Mouse (Mus musculus): Measurements from ENCODE around the gene Trim69.

Trim69 gene

GRCm38 (mm10) chr2:122160680-122161079, at the start of gene Trim69:
TSS of gene Trim69 (plus strand) at chr2:122160700.
- peak; percentile 97 for DNase-seq (ENCODE audit: low read depth, low spot score)

GRCm38 (mm10) chr2:122116888-122117287, 43.6 kb upstream of the Trim69 start:
- peak; percentile 26 for DNase-seq (ENCODE audit: low read depth, low spot score)

- peak; percentile 99 for DNase-seq (ENCODE audit: low read depth, low spot score)
Observed at GRCm38 (mm10) chr2:122117961-122118958, 42.2 kb upstream of the Trim69 start, which contains the start of gene Spg11. TSS of gene Spg11 (minus strand) at chr2:122118386.

GRCm38 (mm10) chr2:122125680-122126572, 34.6 kb upstream of the Trim69 start:
- no peak for DNase-seq (ENCODE audit: low read depth, low spot score)

- DNase-seq (ENCODE audit: low read depth, low spot score) = no peak
Observed at GRCm38 (mm10) chr2:122126765-122127347, 33.6 kb upstream of the Trim69 start.

- DNase-seq (ENCODE audit: low read depth, low spot score) = peak; percentile 82
Observed at GRCm38 (mm10) chr2:122127635-122128034, 32.9 kb upstream of the Trim69 start.

GRCm38 (mm10) chr2:122132078-122132477, 28.4 kb upstream of the Trim69 start:
- no peak for DNase-seq (ENCODE audit: low read depth, low spot score)

- DNase-seq (ENCODE audit: low read depth, low spot score) = no peak
Observed at GRCm38 (mm10) chr2:122132618-122133017, 27.9 kb upstream of the Trim69 start.

GRCm38 (mm10) chr2:122137839-122138465, 22.5 kb upstream of the Trim69 start:
- no peak for DNase-seq (ENCODE audit: low read depth, low spot score)

- DNase-seq (ENCODE audit: low read depth, low spot score) = no peak
Observed at GRCm38 (mm10) chr2:122140815-122141214, 19.7 kb upstream of the Trim69 start.

- DNase-seq (ENCODE audit: low read depth, low spot score) = no peak
Observed at GRCm38 (mm10) chr2:122141332-122141967, 19.1 kb upstream of the Trim69 start.

- no peak for DNase-seq (ENCODE audit: low read depth, low spot score)
Observed at GRCm38 (mm10) chr2:122143111-122143510, 17.4 kb upstream of the Trim69 start.

- no peak for DNase-seq (ENCODE audit: low read depth, low spot score)
Observed at GRCm38 (mm10) chr2:122145756-122146155, 14.7 kb upstream of the Trim69 start.

- peak; percentile 36 for DNase-seq (ENCODE audit: low read depth, low spot score)
Observed at GRCm38 (mm10) chr2:122146687-122147086, 13.8 kb upstream of the Trim69 start.

- peak; percentile 100 for DNase-seq (ENCODE audit: low read depth, low spot score)
Observed at GRCm38 (mm10) chr2:122147508-122148241, 12.8 kb upstream of the Trim69 start, which contains the start of gene B2m. TSS of gene B2m (plus strand) at chr2:122147686.

GRCm38 (mm10) chr2:122148242-122148917, 12.1 kb upstream of the Trim69 start:
- peak; percentile 85 for DNase-seq (ENCODE audit: low read depth, low spot score)

GRCm38 (mm10) chr2:122149316-122149715, 11.2 kb upstream of the Trim69 start:
- no peak for DNase-seq (ENCODE audit: low read depth, low spot score)

GRCm38 (mm10) chr2:122149716-122150115, 10.8 kb upstream of the Trim69 start:
- no peak for DNase-seq (ENCODE audit: low read depth, low spot score)

- no peak for DNase-seq (ENCODE audit: low read depth, low spot score)
Observed at GRCm38 (mm10) chr2:122151221-122151620, 9.3 kb upstream of the Trim69 start.
